Mouse (Mus musculus): Measurements from ENCODE around the gene Xcr1. TPM values are rescaled to one million over a fixed set of nuclear protein-coding genes. Genes with fewer than 3 reads are reported as not detected.
A peak's percentile ranks its signal among the peaks of the same experiment; 100 is the strongest.

Gene Xcr1
- polyA plus RNA-seq, 1 experiment from 2014 or later = not detected

DNA sequence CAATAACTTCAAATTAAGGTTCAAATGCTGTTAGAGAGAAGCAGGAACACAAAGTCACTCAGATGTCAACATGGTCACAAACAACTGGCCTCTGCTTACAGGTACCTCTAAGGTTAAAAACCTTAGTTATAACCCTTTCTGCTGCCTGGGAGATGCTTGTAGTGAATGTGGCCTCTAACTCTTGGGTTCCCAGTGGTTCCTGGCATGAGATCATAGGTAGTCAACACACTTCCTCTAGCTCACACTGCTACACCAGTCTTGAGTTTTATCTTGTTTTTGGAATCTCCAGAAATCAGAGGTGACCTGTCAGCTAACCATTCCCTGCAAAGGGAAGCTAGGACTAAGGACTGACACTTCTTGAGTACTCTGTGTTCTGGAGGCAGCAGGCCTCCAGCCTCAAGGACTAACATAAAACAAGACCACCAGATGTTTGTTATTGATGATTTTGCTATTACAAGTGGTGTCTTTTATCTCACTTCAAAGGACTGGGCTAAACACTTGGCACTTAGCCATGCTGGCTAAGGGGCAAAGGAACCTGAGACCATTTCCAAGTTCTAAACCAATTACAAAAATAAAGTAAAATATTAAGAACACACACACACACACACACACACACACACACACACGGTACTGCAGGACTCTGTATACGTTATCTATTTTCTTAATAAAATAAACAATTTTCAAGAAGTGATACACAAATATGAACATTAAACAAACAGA, 11.7 kb downstream of the Xcr1 start:
- H3K4me2 ChIP-seq = peak overlapping the region; percentile 91
- H3K4me3 ChIP-seq (replicated peaks) = peak overlapping the region; percentile 92
- H3K4me1 ChIP-seq (replicated peaks) = peaks cover 56% of the 10 kb centered on the region
- H3K9ac ChIP-seq = peak overlapping the region; percentile 92
- ATAC-seq (ENCODE audit: low read depth) (no peak), DNase-seq (no peak)
- H3K36me3 ChIP-seq = no peaks in the 10 kb centered on the region
- no peaks in the 10 kb centered on the region for H3K27me3 ChIP-seq
- no peaks in the 10 kb centered on the region for H3K9me3 ChIP-seq (replicated peaks)
- WGBS (ENCODE audit: insufficient replicate concordance) = 70% methylated on average over 2 of the region's 2 CpGs
- H3K27ac ChIP-seq = peak overlapping the region; percentile 89

DNA sequence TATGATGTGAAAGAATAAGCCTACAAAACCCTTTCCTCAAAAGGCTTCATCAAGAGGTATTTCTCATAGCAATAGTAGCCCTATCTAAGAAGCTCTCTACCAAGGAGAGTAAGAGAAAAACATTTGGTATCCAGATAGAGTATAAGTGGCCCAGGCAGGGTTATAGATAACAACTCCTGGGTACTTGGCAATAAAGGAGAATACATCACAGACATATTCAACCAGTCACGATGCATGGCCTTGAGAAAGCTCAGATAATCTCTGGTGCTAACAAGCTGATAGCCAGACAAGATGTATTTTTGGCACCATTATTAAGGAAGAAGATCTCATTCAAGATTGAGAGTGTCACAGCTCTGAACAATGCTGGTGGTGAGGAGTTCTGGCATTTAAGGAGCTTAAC, 15.3 kb downstream of the Xcr1 start:
- 16% methylated on average over 1 of the region's 1 CpGs for WGBS (ENCODE audit: insufficient replicate concordance)
- ATAC-seq (ENCODE audit: low read depth) (peak; percentile 70), DNase-seq (peak; percentile 26)
- Histone ChIP-seq H3K9me3 (replicated peaks) (no peaks in the 10 kb centered on the region), H3K36me3 (peaks cover 11% of the 10 kb centered on the region; the same call in 1 of the 2 replicates), H3K4me2 (peak overlapping the region; percentile 38; the same call in 1 of the 2 replicates), H3K9ac (no peak overlapping the region), H3K4me3 (replicated peaks) (no peak overlapping the region), H3K27me3 (no peaks in the 10 kb centered on the region), H3K27ac (peak overlapping the region; percentile 71), H3K4me1 (replicated peaks) (peaks cover 64% of the 10 kb centered on the region)

DNA sequence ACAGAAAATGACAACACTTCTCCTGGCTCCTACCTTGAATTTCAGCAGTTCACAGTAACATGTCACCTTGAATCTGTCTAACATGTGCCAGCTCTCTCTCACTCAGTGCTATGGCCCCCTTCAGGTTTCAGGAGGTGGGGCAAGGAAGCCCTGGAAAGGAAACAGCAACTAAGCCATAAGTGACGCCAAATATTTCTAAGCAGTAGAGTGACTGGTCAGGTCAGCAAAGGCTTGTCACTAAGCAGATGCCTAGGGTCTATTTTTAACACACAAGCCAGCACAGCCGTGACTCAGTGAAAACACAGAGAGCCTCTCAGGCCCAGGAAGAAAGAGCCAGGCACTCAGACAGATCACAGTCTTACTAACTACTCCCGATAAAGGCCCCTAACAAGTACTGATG, 16.7 kb downstream of the Xcr1 start:
- ATAC-seq (ENCODE audit: low read depth) = peak; percentile 74
- peak overlapping the region; percentile 16; the same call in 1 of the 2 replicates for H3K4me2 ChIP-seq
- WGBS (ENCODE audit: insufficient replicate concordance) = 15% methylated on average over 3 of the region's 3 CpGs
- H3K27ac ChIP-seq = peak overlapping the region; percentile 69
- peaks cover 14% of the 10 kb centered on the region for H3K36me3 ChIP-seq
- H3K9me3 ChIP-seq (replicated peaks) = no peaks in the 10 kb centered on the region
- no peak overlapping the region for H3K4me3 ChIP-seq (replicated peaks)
- H3K4me1 ChIP-seq (replicated peaks) = peaks cover 54% of the 10 kb centered on the region
- H3K9ac ChIP-seq = peak overlapping the region; percentile 30
- H3K27me3 ChIP-seq = no peaks in the 10 kb centered on the region
- DNase-seq = peak; percentile 43

DNA sequence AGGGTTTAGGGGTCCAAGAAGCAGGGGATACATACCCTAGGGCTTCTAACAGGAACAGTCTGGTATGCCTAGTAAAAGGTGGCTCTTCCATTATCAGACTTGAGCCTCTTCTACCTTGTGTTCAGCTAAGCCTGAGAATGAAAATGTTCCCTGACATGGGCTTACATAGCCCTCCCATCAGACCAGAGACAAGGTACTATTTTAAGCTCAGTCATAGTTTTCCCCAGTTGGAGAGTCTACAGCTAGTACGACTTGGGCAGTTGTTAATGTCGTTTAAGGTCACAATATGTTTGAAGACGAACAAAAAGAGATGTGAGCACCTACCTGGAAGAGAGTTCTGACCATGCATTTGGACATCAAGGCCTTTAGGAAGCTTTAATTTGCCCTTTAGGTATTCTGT, 17.4 kb downstream of the Xcr1 start:
- 63% methylated on average over 3 of the region's 3 CpGs for WGBS (ENCODE audit: insufficient replicate concordance)
- Histone ChIP-seq H3K36me3 (peaks cover 19% of the 10 kb centered on the region), H3K4me1 (replicated peaks) (peaks cover 47% of the 10 kb centered on the region), H3K9ac (no peak overlapping the region), H3K27me3 (no peaks in the 10 kb centered on the region), H3K9me3 (replicated peaks) (no peaks in the 10 kb centered on the region), H3K27ac (peak overlapping the region; percentile 69; the same call in 1 of the 2 replicates), H3K4me3 (replicated peaks) (no peak overlapping the region), H3K4me2 (no peak overlapping the region)
- ATAC-seq (ENCODE audit: low read depth) (no peak), DNase-seq (no peak)

DNA sequence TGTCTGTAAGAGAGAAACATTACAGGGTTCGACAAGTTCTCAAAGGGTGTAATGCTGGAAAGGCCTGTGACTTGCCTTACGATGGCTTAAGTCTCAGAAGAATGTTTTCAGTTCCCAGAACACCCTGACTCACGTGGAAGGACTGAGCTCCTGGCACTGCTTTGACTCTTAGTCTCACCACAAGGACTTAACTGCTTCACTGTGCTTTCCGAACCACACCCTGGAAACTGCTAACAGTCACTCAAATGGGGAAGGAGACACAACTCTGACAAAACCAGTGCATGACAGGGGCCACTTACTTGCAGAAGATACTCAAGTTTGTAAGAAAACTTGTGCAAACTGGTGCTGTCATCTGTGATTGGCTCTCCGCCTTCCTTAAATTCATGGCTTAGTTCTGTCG, 21.6 kb downstream of the Xcr1 start:
- peaks cover 12% of the 10 kb centered on the region for H3K4me1 ChIP-seq (replicated peaks)
- H3K27ac ChIP-seq = no peak overlapping the region
- H3K4me2 ChIP-seq = no peak overlapping the region
- H3K9me3 ChIP-seq (replicated peaks) = no peaks in the 10 kb centered on the region
- H3K36me3 ChIP-seq = peaks cover 50% of the 10 kb centered on the region
- DNase-seq = no peak
- no peak overlapping the region for H3K9ac ChIP-seq
- ATAC-seq (ENCODE audit: low read depth) = no peak
- WGBS (ENCODE audit: insufficient replicate concordance) = 75% methylated on average over 6 of the region's 6 CpGs
- no peaks in the 10 kb centered on the region for H3K27me3 ChIP-seq
- H3K4me3 ChIP-seq (replicated peaks) = no peak overlapping the region

DNA sequence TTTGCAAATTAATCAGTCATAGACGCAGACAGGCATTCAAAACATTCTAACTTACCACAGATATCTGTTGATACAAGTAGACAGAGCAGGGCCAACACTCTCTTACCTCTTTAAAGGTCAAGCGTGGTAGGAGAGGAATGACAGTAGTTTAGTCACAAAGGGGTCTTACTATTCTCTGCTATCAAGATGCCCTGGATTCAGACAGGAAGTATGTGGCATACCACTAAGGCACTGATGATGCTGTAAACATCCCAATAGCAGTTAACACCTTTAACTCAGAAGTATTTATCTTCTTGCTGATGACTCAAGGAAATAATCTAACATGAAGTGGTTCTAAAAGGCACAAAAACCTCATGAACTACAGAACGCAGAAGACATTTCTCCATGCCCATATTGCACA, 26.0 kb downstream of the Xcr1 start:
- no peak for ATAC-seq (ENCODE audit: low read depth)
- no peaks in the 10 kb centered on the region for H3K9me3 ChIP-seq (replicated peaks)
- H3K4me2 ChIP-seq = no peak overlapping the region
- H3K27ac ChIP-seq = no peak overlapping the region
- no peaks in the 10 kb centered on the region for H3K4me1 ChIP-seq (replicated peaks)
- H3K4me3 ChIP-seq (replicated peaks) = no peak overlapping the region
- peaks cover 57% of the 10 kb centered on the region for H3K36me3 ChIP-seq
- no peaks in the 10 kb centered on the region for H3K27me3 ChIP-seq
- 72% methylated on average over 3 of the region's 3 CpGs for WGBS (ENCODE audit: insufficient replicate concordance)
- no peak overlapping the region for H3K9ac ChIP-seq
- DNase-seq = no peak

DNA sequence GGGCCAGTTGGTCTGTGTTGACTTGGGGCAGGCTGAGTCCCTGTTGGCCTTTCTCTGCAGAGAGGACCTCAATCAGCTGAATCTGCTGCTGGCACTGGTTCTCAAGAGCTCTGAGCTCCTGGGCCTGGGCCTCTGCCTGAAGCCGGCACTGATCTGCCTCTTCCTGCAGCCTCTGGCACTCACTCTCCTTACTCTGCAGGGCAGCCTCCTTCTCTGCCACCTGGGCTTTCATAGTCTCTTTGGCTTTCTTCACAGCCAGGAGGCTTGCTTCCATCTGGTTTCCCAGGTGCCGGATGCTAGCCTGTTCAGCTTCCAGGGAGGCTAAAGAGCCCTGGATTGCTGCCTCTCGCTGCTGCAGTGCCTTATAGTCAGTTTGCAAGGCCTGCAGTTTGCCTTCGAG, 32.9 kb downstream of the Xcr1 start:
- WGBS (ENCODE audit: insufficient replicate concordance) = 87% methylated on average over 4 of the region's 4 CpGs

DNA sequence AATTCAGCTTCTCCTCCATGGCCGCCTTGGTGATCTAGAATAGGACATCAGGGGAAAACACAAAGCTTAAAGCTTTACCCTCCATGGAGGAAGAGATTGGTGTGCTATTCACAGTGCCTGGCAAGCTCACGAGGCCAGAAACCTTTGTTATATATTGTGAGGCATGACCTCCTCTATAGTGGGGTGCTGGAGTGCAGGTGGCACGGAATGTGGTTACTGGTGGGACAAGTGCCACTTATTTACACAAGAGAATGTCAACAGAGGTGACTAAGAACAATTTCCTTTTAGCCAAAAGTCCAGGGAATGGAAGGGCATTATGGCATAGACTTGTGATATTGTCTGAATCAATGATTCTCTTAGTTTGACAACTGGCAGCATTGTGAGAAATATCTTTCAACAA, 35.2 kb downstream of the Xcr1 start:
- WGBS (ENCODE audit: insufficient replicate concordance) = 75% methylated on average over 3 of the region's 3 CpGs
- no peak for ATAC-seq (ENCODE audit: low read depth)

More for the DNA sequence above, 32.9 kb downstream of the Xcr1 start:
- no peak overlapping the region for H3K9ac ChIP-seq
- no peak overlapping the region for H3K4me3 ChIP-seq (replicated peaks)
- no peaks in the 10 kb centered on the region for H3K4me1 ChIP-seq (replicated peaks)
- H3K27me3 ChIP-seq = no peaks in the 10 kb centered on the region
- ATAC-seq (ENCODE audit: low read depth) (no peak), DNase-seq (no peak)
- H3K36me3 ChIP-seq = peaks cover 67% of the 10 kb centered on the region
- no peak overlapping the region for H3K4me2 ChIP-seq
- no peaks in the 10 kb centered on the region for H3K9me3 ChIP-seq (replicated peaks)
- H3K27ac ChIP-seq = no peak overlapping the region

DNA sequence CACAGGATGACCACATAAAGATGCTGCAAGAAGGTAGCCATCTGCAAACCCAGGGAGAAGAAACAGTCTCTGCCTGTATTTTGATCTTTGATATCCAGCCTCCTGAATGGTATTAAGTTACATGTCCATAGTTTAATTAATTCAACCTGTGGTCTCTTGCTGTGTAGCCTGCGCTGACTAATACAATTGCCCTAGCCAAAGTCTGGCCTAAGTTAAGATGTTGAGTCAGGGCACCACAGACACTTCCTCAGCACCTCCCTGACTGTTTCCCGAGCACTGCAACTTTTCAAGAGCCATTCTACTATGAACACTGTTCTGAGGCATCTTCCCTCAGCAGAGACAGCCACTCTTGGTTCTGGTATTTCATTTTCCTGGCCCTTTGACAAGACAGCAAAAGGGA, 43.2 kb downstream of the Xcr1 start:
- Histone ChIP-seq H3K4me3 (replicated peaks) (no peak overlapping the region), H3K4me1 (replicated peaks) (no peaks in the 10 kb centered on the region), H3K27me3 (no peaks in the 10 kb centered on the region), H3K9me3 (replicated peaks) (no peaks in the 10 kb centered on the region), H3K27ac (no peak overlapping the region), H3K4me2 (no peak overlapping the region), H3K36me3 (peaks cover 67% of the 10 kb centered on the region), H3K9ac (no peak overlapping the region)
- WGBS (ENCODE audit: insufficient replicate concordance) = 70% methylated on average over 2 of the region's 2 CpGs
- ATAC-seq (ENCODE audit: low read depth) (no peak), DNase-seq (no peak)

More for the DNA sequence above, 35.2 kb downstream of the Xcr1 start:
- no peak overlapping the region for H3K4me2 ChIP-seq
- no peaks in the 10 kb centered on the region for H3K9me3 ChIP-seq (replicated peaks)
- no peaks in the 10 kb centered on the region for H3K27me3 ChIP-seq
- DNase-seq = no peak
- H3K4me1 ChIP-seq (replicated peaks) = no peaks in the 10 kb centered on the region
- H3K9ac ChIP-seq = no peak overlapping the region
- H3K36me3 ChIP-seq = peaks cover 85% of the 10 kb centered on the region
- no peak overlapping the region for H3K27ac ChIP-seq
- H3K4me3 ChIP-seq (replicated peaks) = no peak overlapping the region

DNA sequence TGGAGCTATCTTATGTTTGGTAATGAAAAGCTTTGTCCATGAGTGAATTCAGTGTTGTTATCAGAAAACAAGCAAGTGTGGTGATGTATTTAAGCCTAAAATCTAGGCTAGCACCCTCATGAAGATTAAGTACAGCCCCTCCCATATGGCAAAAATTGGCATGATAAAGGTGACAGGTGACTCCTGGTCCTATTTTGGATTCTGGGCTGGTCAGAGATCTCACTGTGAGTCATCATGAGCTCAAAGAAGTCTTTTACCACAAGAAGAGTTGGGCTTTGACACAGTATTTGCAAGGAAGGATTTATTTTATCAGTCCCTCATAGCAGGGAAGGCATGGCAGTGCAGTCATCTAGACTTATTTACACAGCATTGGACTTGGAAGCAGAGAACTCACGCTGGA, 45.8 kb downstream of the Xcr1 start:
- no peak overlapping the region for H3K4me3 ChIP-seq (replicated peaks)
- no peak overlapping the region for H3K9ac ChIP-seq
- H3K4me2 ChIP-seq = no peak overlapping the region
- H3K27me3 ChIP-seq = no peaks in the 10 kb centered on the region
- 77% methylated on average over 1 of the region's 1 CpGs for WGBS (ENCODE audit: insufficient replicate concordance)
- no peak overlapping the region for H3K27ac ChIP-seq
- H3K4me1 ChIP-seq (replicated peaks) = no peaks in the 10 kb centered on the region
- ATAC-seq (ENCODE audit: low read depth) (no peak), DNase-seq (no peak)
- H3K9me3 ChIP-seq (replicated peaks) = no peaks in the 10 kb centered on the region
- H3K36me3 ChIP-seq = peaks cover 52% of the 10 kb centered on the region

DNA sequence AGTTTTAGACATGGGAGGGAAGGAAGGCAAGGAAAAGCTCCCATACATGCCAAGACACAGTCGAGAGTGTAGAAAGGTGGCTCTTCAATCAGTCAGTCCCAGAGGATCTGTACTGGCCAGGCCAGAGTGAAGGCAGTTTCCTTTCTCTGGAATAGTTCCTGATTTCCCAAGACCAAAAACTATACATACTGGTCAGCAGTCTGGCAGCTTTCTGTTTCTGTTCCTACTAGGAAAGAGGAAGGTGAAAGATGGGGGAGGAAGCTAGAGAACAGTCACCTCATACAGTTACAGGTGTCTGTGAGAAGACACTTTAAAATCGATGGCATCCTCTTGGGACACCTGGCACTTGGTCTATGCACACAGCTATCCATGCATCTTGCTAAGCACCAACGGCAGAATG, 46.4 kb downstream of the Xcr1 start:
- Histone ChIP-seq H3K27me3 (no peaks in the 10 kb centered on the region), H3K9ac (no peak overlapping the region), H3K4me1 (replicated peaks) (no peaks in the 10 kb centered on the region), H3K36me3 (peaks cover 51% of the 10 kb centered on the region), H3K27ac (no peak overlapping the region), H3K9me3 (replicated peaks) (no peaks in the 10 kb centered on the region), H3K4me3 (replicated peaks) (no peak overlapping the region), H3K4me2 (no peak overlapping the region)
- no peak for ATAC-seq (ENCODE audit: low read depth)
- WGBS (ENCODE audit: insufficient replicate concordance) = 58% methylated on average over 3 of the region's 3 CpGs
- no peak for DNase-seq

DNA sequence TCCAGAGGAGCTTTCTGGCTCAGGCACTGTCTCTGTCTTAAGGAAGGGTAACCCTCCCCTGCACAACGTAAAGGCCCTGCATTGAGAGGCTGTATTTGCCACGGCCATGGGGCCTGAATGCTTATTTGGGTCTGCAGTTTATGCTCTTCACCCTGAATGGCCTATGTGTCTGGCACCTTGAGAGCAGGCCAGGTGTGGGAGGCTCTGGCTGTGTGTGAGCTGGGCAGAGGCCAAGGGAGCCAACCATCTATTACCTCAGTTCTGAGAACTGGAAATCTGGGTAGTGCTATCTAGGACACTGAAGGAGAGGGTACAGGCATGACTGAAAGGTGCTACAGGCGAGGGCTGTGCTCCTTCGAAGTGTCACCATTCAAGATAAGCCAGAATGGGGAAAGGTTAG, 47.0 kb downstream of the Xcr1 start:
- Histone ChIP-seq H3K4me2 (no peak overlapping the region), H3K4me3 (replicated peaks) (no peak overlapping the region), H3K27me3 (no peaks in the 10 kb centered on the region), H3K4me1 (replicated peaks) (no peaks in the 10 kb centered on the region), H3K9ac (no peak overlapping the region), H3K27ac (no peak overlapping the region), H3K9me3 (replicated peaks) (no peaks in the 10 kb centered on the region), H3K36me3 (peaks cover 56% of the 10 kb centered on the region)
- ATAC-seq (ENCODE audit: low read depth) (no peak), DNase-seq (no peak)
- 67% methylated on average over 4 of the region's 4 CpGs for WGBS (ENCODE audit: insufficient replicate concordance)
